Mouse (Mus musculus) urinary bladder, postnatal 0 days (tissue): ENCODE data around the gene Ncmap. TPM values are rescaled to one million over a fixed set of nuclear protein-coding genes. Genes with fewer than 3 reads are reported as not detected.

Experiments
- microRNA counts: library from miRNA; unstranded; fragments of <30 nt; microRNA quantifications from one replicate; lab custom pipeline; 2016
- microRNA-seq: library from miRNA; unstranded; fragments of <30 nt; microRNA quantifications from one replicate; pipeline ENCODE4, GENCODE M21; 2016
- polyA plus RNA-seq: library from polyadenylated mRNA; unstranded; fragments of >200 nt; fragmentation: Nextera tagmentation; extraction: Ambion mirVana; gene quantifications from 2 replicates; pipeline ENCODE4 v1.2.1, GENCODE M21; 2015

The Ncmap gene
- 9.3 and 9.7 TPM in 2 replicates for polyA plus RNA-seq

DNA sequence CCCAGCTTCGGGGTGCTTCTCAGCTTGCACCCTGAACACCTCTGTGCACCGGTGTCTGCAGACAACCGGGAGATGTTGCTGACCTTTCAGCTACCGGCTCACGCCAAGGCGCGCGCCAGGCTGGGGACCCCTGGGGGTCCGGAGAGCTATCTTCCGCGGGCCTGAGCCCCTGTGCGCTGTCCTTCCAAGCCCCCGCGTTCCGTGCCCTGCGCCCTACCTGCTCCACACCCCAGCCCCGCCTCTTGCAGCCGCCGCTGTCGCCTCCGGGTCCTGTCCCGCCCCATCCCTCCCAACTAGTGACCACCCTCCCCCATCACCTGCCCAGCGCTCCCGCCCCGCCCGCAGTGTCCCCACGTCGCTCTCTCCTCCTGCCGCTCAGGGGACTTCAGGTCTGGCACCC lies at the start of gene Ncmap:
Gene Ncmap, minus strand, starts transcription at position 237 of the 400 bp plus-strand sequence.

DNA sequence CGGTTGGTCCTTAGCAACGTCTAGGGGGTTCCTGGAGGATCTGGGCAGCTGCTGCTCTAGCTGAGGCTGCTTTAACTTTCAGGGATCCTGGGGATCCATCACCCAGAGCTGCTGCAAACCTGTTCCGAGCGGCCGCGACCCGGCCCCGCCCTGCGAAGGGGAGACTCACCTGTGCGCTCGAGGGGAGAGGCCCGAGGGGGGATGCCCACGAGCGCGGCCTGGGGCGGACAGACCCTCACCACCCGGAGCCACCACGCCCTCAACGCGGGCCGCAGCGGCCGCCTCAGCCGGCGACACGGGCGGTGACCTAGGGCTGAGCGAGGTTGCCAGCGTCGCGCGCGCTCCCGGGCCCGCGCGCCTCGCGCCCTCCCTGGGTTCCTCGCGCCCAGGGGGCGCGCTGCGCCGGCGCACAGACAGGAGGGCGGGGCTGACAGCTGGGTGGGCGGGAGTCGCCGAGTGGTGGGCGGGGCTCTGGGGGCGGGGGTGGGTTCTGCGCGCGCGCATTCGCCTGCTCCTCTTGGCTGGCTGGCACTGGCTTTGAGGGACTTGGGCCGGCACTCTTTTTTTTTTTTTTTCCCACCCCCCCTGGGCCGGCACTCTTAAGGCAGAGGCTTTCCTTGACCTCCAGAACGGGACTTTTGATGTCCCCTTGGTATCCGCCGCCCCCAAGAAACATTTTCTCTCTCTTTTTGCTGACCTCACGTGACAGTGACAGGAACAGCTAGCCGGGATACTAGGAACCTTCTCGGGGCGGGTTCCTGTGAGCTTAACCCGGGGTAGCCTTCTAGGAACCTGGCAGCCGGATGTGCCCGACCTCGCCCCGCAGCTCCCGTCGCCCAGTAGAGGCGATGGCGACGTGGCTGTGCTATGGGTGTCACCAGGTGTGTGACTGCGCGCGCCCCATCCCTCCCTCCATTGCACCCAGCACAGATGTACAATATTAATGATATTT lies 35.7 kb upstream of the Ncmap start, which contains the start of gene Rcan3:
Gene Rcan3, minus strand, starts transcription at position 411 of the 952 bp plus-strand sequence.

DNA sequence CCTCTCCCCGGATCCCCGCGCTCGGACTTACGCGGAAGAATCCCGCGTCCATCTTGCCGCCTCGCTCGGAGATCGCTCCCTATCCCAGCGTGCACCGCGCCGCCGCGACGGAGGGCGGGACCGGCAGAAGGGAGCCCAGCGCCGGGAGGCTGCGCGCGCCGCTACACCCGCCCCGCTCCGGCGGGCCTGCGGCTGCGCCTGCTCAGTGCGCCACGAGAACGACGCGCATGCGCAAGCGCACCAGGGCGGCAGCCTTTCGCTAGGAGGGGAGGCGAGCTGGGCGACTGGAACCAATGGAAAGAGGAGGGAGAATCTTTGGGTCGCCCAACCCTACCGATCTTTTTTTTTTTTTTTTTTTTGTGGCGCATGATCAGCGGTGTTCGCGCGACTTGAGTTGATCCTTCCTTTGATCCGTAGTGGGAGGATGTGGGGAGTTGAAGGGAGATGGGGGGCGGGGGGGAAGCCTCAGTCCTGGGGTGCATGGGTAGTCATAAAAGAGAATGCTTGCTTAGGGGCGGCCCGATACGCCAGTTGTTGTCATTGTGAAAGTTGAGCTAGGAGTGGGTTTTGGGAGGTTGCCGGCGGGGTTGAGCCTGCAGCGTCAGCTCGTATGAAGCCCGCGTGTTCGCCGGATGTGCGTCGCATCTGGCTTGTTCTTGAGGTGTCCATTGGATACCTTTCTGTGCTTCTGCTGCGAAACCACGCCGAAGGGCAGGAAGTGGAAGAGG lies 44.8 kb downstream of the Ncmap start, which contains the start of gene Srrm1:
Gene Srrm1, minus strand, starts transcription at position 256 of the 728 bp plus-strand sequence.

MicroRNAs within 50 kb of the gene (microRNA counts, 519-probe panel; counts per million panel counts)
- not detected for microRNA mmu-miR-700 (lab: Ali Mortazavi, UCI)

Small RNAs within 50 kb of the gene (microRNA-seq; reads per million reads assigned to microRNA genes)
- gene Mir700 = 338 reads per million, percentile 61 among the genes with 10 or more reads in this experiment

Other genes starting within 250 kb of the Ncmap start
- 162 and 174 TPM in 2 replicates for gene Clic4, start 125.4 kb downstream of the Ncmap start, polyA plus RNA-seq
- gene Srrm1, start 44.9 kb downstream of the Ncmap start, polyA plus RNA-seq = 94.4 and 139 TPM in 2 replicates
- 13.2 and 14.6 TPM in 2 replicates for gene Rcan3, start 35.6 kb upstream of the Ncmap start, polyA plus RNA-seq
- gene Stpg1, start 96.6 kb upstream of the Ncmap start, polyA plus RNA-seq = 1.1 and 1.2 TPM in 2 replicates
- 11.4 and 12.3 TPM in 2 replicates for gene Nipal3, start 96.8 kb upstream of the Ncmap start, polyA plus RNA-seq
- 61.8 and 72.9 TPM in 2 replicates for gene Grhl3, start 175.4 kb upstream of the Ncmap start, polyA plus RNA-seq